Mouse (Mus musculus) MEL (cell line): Measurements from ENCODE around the gene Tmem63a. TPM values are rescaled to one million over a fixed set of nuclear protein-coding genes. Genes with fewer than 3 reads are reported as not detected.
A peak's percentile ranks its signal among the peaks of the same experiment; 100 is the strongest.

ENCODE experiments used
- DNase-seq: peaks from one replicate; pipeline ENCODE4 v3.0.0; 2011; ENCODE audit warnings: low read depth, low spot score
- H3K27ac ChIP-seq: 2 replicates; pipeline ENCODE4 v1.5.1; 2012; ENCODE audit warnings: low read depth, mild to moderate bottlenecking, control low read depth, low read length, moderate library complexity; ENCODE audit not compliant: control insufficient read depth
- H3K27me3 ChIP-seq, 2 experiments: fragments of 150-350 bp in 1 of 2; sonication (generic) in 1 of 2; 2 replicates each; pipeline ENCODE4 v1.6.1; 2012; ENCODE audit warnings: low read length in 2 of 2, mild to moderate bottlenecking in 2 of 2, improper control_type of control experiment in 1 of 2, moderate library complexity in 1 of 2; ENCODE audit not compliant: insufficient read depth in 2 of 2, control insufficient read depth in 1 of 2
- H3K36me3 ChIP-seq, 2 experiments: 2 replicates each; pipeline ENCODE4 v1.6.1; 2012 to 2014; ENCODE audit warnings: low read length in 2 of 2, improper control_type of control experiment in 1 of 2, inconsistent platforms in 1 of 2, mild to moderate bottlenecking in 1 of 2; ENCODE audit not compliant: insufficient read depth in 2 of 2, control insufficient read depth in 1 of 2
- H3K4me1 ChIP-seq, 2 experiments: fragments of 150-350 bp in 1 of 2; sonication (generic) in 1 of 2; 2 replicates each; pipeline ENCODE4 v1.6.1; 2012; ENCODE audit warnings: low read length in 2 of 2, improper control_type of control experiment in 1 of 2, mild to moderate bottlenecking in 1 of 2; ENCODE audit not compliant: insufficient read depth in 2 of 2, control insufficient read depth in 1 of 2
- H3K4me3 ChIP-seq, 2 experiments: fragments of 150-350 bp in 1 of 2; sonication (generic) in 1 of 2; 2 replicates each; pipeline ENCODE4 v1.5.1; 2012; ENCODE audit warnings: low read depth in 2 of 2, low read length in 2 of 2, mild to moderate bottlenecking in 2 of 2, moderate library complexity in 2 of 2, control low read depth in 1 of 2, improper control_type of control experiment in 1 of 2; ENCODE audit not compliant: control insufficient read depth in 1 of 2, insufficient read depth in 1 of 2
- H3K79me2 ChIP-seq: 2 replicates; pipeline ENCODE4 v1.6.1; 2012; ENCODE audit warnings: mild to moderate bottlenecking, low read length, moderate library complexity; ENCODE audit not compliant: control insufficient read depth, poor library complexity, insufficient read depth
- H3K9ac ChIP-seq: 2 replicates; pipeline ENCODE4 v1.6.1; 2012; ENCODE audit warnings: low read depth, mild to moderate bottlenecking, control low read depth, low read length, moderate library complexity; ENCODE audit not compliant: control insufficient read depth, poor library complexity, severe bottlenecking
- H3K9me3 ChIP-seq: fragments of 150-350 bp; sonication (generic); replicated peaks from 2 replicates; pipeline ENCODE4 v1.6.1; 2012; ENCODE audit warnings: mild to moderate bottlenecking, low read length, improper control_type of control experiment, moderate library complexity; ENCODE audit not compliant: insufficient read depth
- CHD1 ChIP-seq: IDR thresholded peaks from 2 replicates; pipeline ENCODE4 v1.6.1; 2012; ENCODE audit warnings: low read depth, mild to moderate bottlenecking, inconsistent platforms, low read length, improper control_type of control experiment
- CHD2 ChIP-seq: IDR thresholded peaks from 2 replicates; pipeline ENCODE4 v1.6.1; 2011; ENCODE audit warnings: low read length, improper control_type of control experiment
- CTCF ChIP-seq, 3 experiments: IDR thresholded peaks in 2 of 3; conservative IDR thresholded peaks in 1 of 3; 2 replicates each; pipeline ENCODE4 v1.5.1; 2011 to 2012; ENCODE audit warnings: low read length in 3 of 3, low read depth in 2 of 3, mild to moderate bottlenecking in 2 of 3, improper control_type of control experiment in 1 of 3, inconsistent platforms in 1 of 3, mixed read lengths in 1 of 3, moderate library complexity in 1 of 3; ENCODE audit not compliant: control insufficient read depth in 1 of 3, insufficient read depth in 1 of 3, poor library complexity in 1 of 3, severe bottlenecking in 1 of 3
- E2F4 ChIP-seq: IDR thresholded peaks from 2 replicates; pipeline ENCODE4 v1.6.1; 2011; ENCODE audit warnings: low read depth, low read length, improper control_type of control experiment, borderline replicate concordance
- ELF1 ChIP-seq: IDR thresholded peaks from 2 replicates; pipeline ENCODE4 v1.6.1; 2014; ENCODE audit warnings: low read depth, mild to moderate bottlenecking, inconsistent platforms, low read length, improper control_type of control experiment, moderate library complexity
- EP300 ChIP-seq, 2 experiments: IDR thresholded peaks; 2 replicates each; pipeline ENCODE4 v1.6.1; 2011; ENCODE audit warnings: improper control_type of control experiment in 2 of 2, low read length in 2 of 2, low read depth in 1 of 2, mild to moderate bottlenecking in 1 of 2
- HCFC1 ChIP-seq: IDR thresholded peaks from 2 replicates; pipeline ENCODE4 v1.6.1; 2012; ENCODE audit warnings: low read depth, mild to moderate bottlenecking, inconsistent platforms, low read length, improper control_type of control experiment, moderate library complexity
- JUND ChIP-seq: IDR thresholded peaks from 2 replicates; pipeline ENCODE4 v1.6.1; 2011; ENCODE audit warnings: low read depth, mild to moderate bottlenecking, improper control_type of control experiment, low read length
- MAFK ChIP-seq: IDR thresholded peaks from 2 replicates; pipeline ENCODE4 v1.6.1; 2011; ENCODE audit warnings: low read depth, mild to moderate bottlenecking, low read length, improper control_type of control experiment, borderline replicate concordance
- MAZ ChIP-seq: IDR thresholded peaks from 2 replicates; pipeline ENCODE4 v1.6.1; 2012; ENCODE audit warnings: low read depth, mild to moderate bottlenecking, inconsistent platforms, low read length, improper control_type of control experiment
- MXI1 ChIP-seq: IDR thresholded peaks from 2 replicates; pipeline ENCODE4 v1.6.1; 2011; ENCODE audit warnings: mild to moderate bottlenecking, low read depth, low read length, improper control_type of control experiment
- MYB ChIP-seq: IDR thresholded peaks from 2 replicates; pipeline ENCODE4 v1.6.1; 2011; ENCODE audit warnings: mild to moderate bottlenecking, low read depth, low read length, improper control_type of control experiment
- MYC ChIP-seq: IDR thresholded peaks from 2 replicates; pipeline ENCODE4 v1.6.1; 2011; ENCODE audit warnings: low read depth, mild to moderate bottlenecking, low read length, improper control_type of control experiment, moderate library complexity
- POLR2A ChIP-seq, 2 experiments: IDR thresholded peaks; 2 replicates each; pipeline ENCODE4 v1.6.1; 2011 to 2012; ENCODE audit warnings: low read length in 2 of 2, mild to moderate bottlenecking in 2 of 2, control low read depth in 1 of 2, improper control_type of control experiment in 1 of 2, low read depth in 1 of 2, moderate library complexity in 1 of 2; ENCODE audit not compliant: control insufficient read depth in 1 of 2, insufficient read depth in 1 of 2, poor library complexity in 1 of 2
- POLR2AphosphoS2 ChIP-seq: IDR thresholded peaks from 2 replicates; pipeline ENCODE4 v1.6.1; 2011; ENCODE audit warnings: low read length, improper control_type of control experiment
- POLR2AphosphoS5 ChIP-seq: IDR thresholded peaks from 2 replicates; pipeline ENCODE4 v1.6.1; 2012; ENCODE audit warnings: low read depth, borderline replicate concordance, mild to moderate bottlenecking, inconsistent platforms, low read length, moderate library complexity, mixed read lengths
- RCOR1 ChIP-seq: IDR thresholded peaks from 2 replicates; pipeline ENCODE4 v1.6.1; 2012; ENCODE audit warnings: low read depth, mild to moderate bottlenecking, inconsistent platforms, low read length, improper control_type of control experiment
- SIN3A ChIP-seq: IDR thresholded peaks from 2 replicates; pipeline ENCODE4 v1.6.1; 2012; ENCODE audit warnings: low read length, improper control_type of control experiment, inconsistent platforms
- TBP ChIP-seq: IDR thresholded peaks from 2 replicates; pipeline ENCODE4 v1.8.0; 2011; ENCODE audit warnings: low read depth, low read length, improper control_type of control experiment
- USF1 ChIP-seq: IDR thresholded peaks from 2 replicates; pipeline ENCODE4 v1.6.1; 2014; ENCODE audit warnings: low read depth, mild to moderate bottlenecking, inconsistent platforms, low read length, improper control_type of control experiment, moderate library complexity
- polyA plus RNA-seq, 2 experiments: library from polyadenylated mRNA; stranded (reverse) in 1 of 2; unstranded in 1 of 2; fragments of >175 nt in 1 of 2; fragments of >200 nt in 1 of 2; gene quantifications; 2 replicates each; pipeline versions ENCODE4 v1.2.1 to v1.2.4; 2012; ENCODE audit warnings: low replicate concordance in 2 of 2, low read depth in 1 of 2; ENCODE audit not compliant: insufficient read length in 2 of 2, insufficient read depth in 1 of 2, missing spikeins in 1 of 2
- total RNA-seq: library from RNA; depleted of rRNA; stranded (reverse); fragments of 300-350 nt; gene quantifications from 2 replicates; pipeline ENCODE4 v1.2.3, GENCODE M21; 2012

Tmem63a gene
- total and polyA plus RNA-seq, 3 experiments = 7.7 to 12.8 TPM; not detected in 1

DNA sequence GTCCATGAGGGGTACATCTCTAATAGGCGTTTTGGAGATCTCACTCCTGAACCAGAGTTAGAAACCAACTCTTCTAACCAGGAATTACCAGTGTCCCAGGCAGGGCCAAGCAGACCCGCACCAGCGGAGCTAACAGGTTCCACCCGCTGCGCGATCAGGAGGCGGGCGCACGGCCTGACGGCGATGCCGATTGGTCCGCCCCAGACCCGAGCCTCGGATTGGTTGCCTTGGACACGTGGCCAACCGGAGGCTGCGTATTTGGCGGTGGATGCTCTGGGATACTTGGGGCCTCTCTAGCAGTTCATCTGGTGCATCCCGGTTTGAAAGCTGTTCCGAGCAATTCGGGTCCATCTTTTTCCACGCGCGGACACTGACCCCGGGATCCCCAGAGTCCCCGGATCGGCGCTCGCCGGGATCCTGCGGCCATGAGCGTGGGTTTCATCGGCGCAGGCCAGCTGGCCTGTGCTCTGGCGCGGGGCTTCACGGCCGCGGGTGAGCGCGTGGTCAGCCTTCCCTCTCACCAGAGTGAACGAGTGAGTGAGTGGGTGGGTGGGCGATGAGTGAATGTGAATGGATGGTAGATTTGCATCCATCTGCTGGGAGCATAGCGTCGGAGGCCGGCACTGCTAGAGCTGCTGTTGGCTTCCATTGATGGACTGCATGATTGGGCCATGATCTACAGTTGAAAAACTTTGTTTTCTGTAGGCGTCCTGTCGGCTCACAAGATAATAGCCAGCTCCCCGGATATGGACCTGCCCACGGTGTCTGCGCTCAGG, 37.9 kb upstream of the Tmem63a start, which contains the start of gene Pycr2 (continued):
- TF ChIP-seq HCFC1 (peak; percentile 55; the same call in 1 of the 2 replicates), MYB (no peak), CHD2 (no peak)

DNA sequence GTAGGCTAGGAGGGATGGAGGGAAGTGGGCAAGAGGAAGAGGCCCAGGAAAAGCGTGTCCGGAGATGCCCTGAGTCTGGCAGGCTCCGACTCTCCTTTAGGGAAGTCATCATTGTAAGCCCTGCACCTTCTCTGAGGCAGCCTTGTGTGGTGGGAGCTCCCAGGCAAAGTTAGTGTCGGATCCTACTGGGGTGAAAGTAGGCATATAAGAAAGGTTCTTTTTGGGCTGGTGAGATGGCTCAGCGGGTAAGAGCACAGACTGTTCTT, 37.4 kb upstream of the Tmem63a start:
- DNase-seq = no peak
- H3K4me1 ChIP-seq = peaks cover 2 to 32% of the 10 kb centered on the region in 2 experiments
- TF ChIP-seq USF1 = no peak
- 0 out of 2 replicates have a peak, but pooled peaks have one; percentile 29 for TF ChIP-seq ELF1
- TF ChIP-seq E2F4 = no peak
- TF ChIP-seq MAFK = no peak
- TF ChIP-seq MXI1 = no peak
- no peak for TF ChIP-seq POLR2A (IDR thresholded peaks at IDR 0.05; ENCODE audit: control insufficient read depth in 1 of 2, insufficient read depth in 1 of 2, low read depth in 1 of 2, low read length in 2 of 2, poor library complexity in 1 of 2)
- TF ChIP-seq SIN3A = no peak
- no peak for TF ChIP-seq CHD2
- TF ChIP-seq MAZ = no peak
- 0 out of 2 replicates have a peak, but pooled peaks have one; percentile 2 for TF ChIP-seq MYC
- no peak for TF ChIP-seq POLR2AphosphoS5
- no peak for TF ChIP-seq CHD1
- no peak for TF ChIP-seq POLR2AphosphoS2
- TF ChIP-seq TBP = 0 out of 2 replicates have a peak, but pooled peaks have one; percentile 34
- no peak; a peak in 1 of 4 replicates for TF ChIP-seq EP300 (IDR thresholded peaks at IDR 0.05; ENCODE audit: low read depth in 1 of 2, low read length in 2 of 2)
- TF ChIP-seq RCOR1 = no peak
- TF ChIP-seq, all 39 proteins: peak for 3
- Histone ChIP-seq H3K79me2 (peaks cover 23% of the 10 kb centered on the region), H3K9me3 (no peaks in the 10 kb centered on the region), H3K36me3 (peaks cover 0 to 30% of the 10 kb centered on the region in 2 experiments; a peak in 2 of 4 replicates), H3K27ac (peak overlapping the region; percentile 88), H3K27me3 (no peaks in the 10 kb centered on the region), H3K4me3 (peak overlapping the region; percentile 69 to 98), H3K9ac (peak overlapping the region; percentile 93)

DNA sequence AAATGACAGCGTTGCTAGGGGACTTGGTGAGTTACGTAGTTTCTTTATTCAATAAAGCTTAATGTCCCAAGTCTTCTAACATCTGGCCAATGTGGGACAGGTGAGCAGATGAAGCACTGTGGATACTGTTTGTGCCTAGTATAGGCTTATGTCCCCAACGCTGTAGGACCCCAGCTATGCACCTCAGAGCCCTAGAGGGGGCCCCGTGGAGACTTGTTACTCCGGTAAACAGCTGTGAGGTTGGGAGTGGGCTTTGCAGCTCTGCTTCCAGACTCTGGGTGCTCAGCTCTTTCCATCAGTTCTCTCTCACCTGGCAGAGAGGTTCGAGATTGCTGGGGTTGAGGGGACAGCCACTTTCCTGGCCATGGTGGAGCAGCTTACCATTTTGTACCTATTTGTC, 36.8 kb upstream of the Tmem63a start:
- H3K9ac ChIP-seq = peak overlapping the region; percentile 46
- TF ChIP-seq CTCF (IDR thresholded peaks at IDR 0.05 in 2 of 3, conservative IDR thresholded peaks at IDR 0.05 in 1 of 3; ENCODE audit: control insufficient read depth in 1 of 3, insufficient read depth in 1 of 3, low read depth in 2 of 3, low read length in 3 of 3, poor library complexity in 1 of 3, severe bottlenecking in 1 of 3) = peak in 1 of 3 experiments; percentile 2; a peak in 1 of 6 replicates
- no peak for TF ChIP-seq JUND
- TF ChIP-seq, all 39 proteins: peak for 1
- Histone ChIP-seq H3K27ac (peak overlapping the region; percentile 20; the same call in 1 of the 2 replicates), H3K27me3 (no peaks in the 10 kb centered on the region), H3K79me2 (peaks cover 23% of the 10 kb centered on the region), H3K4me3 (peak overlapping the region; percentile 69 to 98), H3K36me3 (peaks cover 0 to 28% of the 10 kb centered on the region in 2 experiments; a peak in 2 of 4 replicates), H3K4me1 (peaks cover 2 to 32% of the 10 kb centered on the region in 2 experiments), H3K9me3 (no peaks in the 10 kb centered on the region)
- peak; percentile 19 for DNase-seq
